Mouse (Mus musculus) hindbrain, embryonic 11.5 days (tissue): Measurements from ENCODE around the gene Nkain4. TPM values are rescaled to one million over a fixed set of nuclear protein-coding genes. Genes with fewer than 3 reads are reported as not detected.
A peak's percentile ranks its signal among the peaks of the same experiment; 100 is the strongest.

Experiments used
- ATAC-seq: fragments of 200-750 bp; cut with Nextera tagmentation; 2 replicates; pipeline ENCODE4 v1.8.0; 2017; ENCODE audit warnings: mild to moderate bottlenecking, moderate TSS enrichment, moderate library complexity; ENCODE audit not compliant: low FRiP score
- DNase-seq: peaks from one replicate; pipeline ENCODE4 v3.0.0-alpha.2; 2015; ENCODE audit warnings: low spot score
- H3K27ac ChIP-seq: fragments of 300-500 bp; sonication (generic); 2 replicates; pipeline ENCODE4 v1.5.1; 2014; ENCODE audit warnings: mild to moderate bottlenecking, low read depth, low read length
- H3K27me3 ChIP-seq: fragments of 300-500 bp; sonication (generic); 2 replicates; pipeline ENCODE4 v1.6.1; 2014; ENCODE audit warnings: mild to moderate bottlenecking, low read length, moderate library complexity, mixed read lengths; ENCODE audit not compliant: control insufficient read depth, insufficient read depth
- H3K36me3 ChIP-seq: fragments of 300-500 bp; sonication (generic); 2 replicates; pipeline ENCODE4 v1.6.1; 2014; ENCODE audit warnings: mild to moderate bottlenecking, low read length, moderate library complexity, mixed read lengths; ENCODE audit not compliant: control insufficient read depth, insufficient read depth
- H3K4me1 ChIP-seq: fragments of 300-500 bp; sonication (generic); replicated peaks from 2 replicates; pipeline ENCODE4 v1.6.1; 2014; ENCODE audit warnings: low read length, mixed read lengths; ENCODE audit not compliant: control insufficient read depth, insufficient read depth
- H3K4me2 ChIP-seq: fragments of 300-500 bp; sonication (generic); replicated peaks from 2 replicates; pipeline ENCODE4 v1.6.1; 2014; ENCODE audit warnings: mild to moderate bottlenecking, low read depth, low read length
- H3K4me3 ChIP-seq: fragments of 300-500 bp; sonication (generic); 2 replicates; pipeline ENCODE4 v1.5.1; 2014; ENCODE audit warnings: low read depth, low read length
- H3K9ac ChIP-seq: fragments of 300-500 bp; sonication (generic); 2 replicates; pipeline ENCODE4 v1.6.1; 2014; ENCODE audit warnings: low read depth, low read length
- H3K9me3 ChIP-seq: fragments of 300-500 bp; sonication (generic); 2 replicates; pipeline ENCODE4 v1.6.1; 2016; ENCODE audit warnings: low read length; ENCODE audit not compliant: control insufficient read depth
- WGBS: fragments of 180-500 bp; shearing (Covaris S2); extraction: QIAGEN DNeasy Blood & Tissue Kit; methylation state at CpG from one replicate; pipeline ENCODE4 v1.1.7; 2014; 5-methylcytosine and 5-hydroxymethylcytosine counted together
- polyA plus RNA-seq: library from polyadenylated mRNA; unstranded; fragments of >200 nt; fragmentation: Nextera tagmentation; extraction: Ambion mirVana; gene quantifications from 2 replicates; pipeline ENCODE4 v1.2.1, GENCODE M21; 2014

The Nkain4 gene
- polyA plus RNA-seq, result 80.5 and 91.5 TPM in 2 replicates

DNA sequence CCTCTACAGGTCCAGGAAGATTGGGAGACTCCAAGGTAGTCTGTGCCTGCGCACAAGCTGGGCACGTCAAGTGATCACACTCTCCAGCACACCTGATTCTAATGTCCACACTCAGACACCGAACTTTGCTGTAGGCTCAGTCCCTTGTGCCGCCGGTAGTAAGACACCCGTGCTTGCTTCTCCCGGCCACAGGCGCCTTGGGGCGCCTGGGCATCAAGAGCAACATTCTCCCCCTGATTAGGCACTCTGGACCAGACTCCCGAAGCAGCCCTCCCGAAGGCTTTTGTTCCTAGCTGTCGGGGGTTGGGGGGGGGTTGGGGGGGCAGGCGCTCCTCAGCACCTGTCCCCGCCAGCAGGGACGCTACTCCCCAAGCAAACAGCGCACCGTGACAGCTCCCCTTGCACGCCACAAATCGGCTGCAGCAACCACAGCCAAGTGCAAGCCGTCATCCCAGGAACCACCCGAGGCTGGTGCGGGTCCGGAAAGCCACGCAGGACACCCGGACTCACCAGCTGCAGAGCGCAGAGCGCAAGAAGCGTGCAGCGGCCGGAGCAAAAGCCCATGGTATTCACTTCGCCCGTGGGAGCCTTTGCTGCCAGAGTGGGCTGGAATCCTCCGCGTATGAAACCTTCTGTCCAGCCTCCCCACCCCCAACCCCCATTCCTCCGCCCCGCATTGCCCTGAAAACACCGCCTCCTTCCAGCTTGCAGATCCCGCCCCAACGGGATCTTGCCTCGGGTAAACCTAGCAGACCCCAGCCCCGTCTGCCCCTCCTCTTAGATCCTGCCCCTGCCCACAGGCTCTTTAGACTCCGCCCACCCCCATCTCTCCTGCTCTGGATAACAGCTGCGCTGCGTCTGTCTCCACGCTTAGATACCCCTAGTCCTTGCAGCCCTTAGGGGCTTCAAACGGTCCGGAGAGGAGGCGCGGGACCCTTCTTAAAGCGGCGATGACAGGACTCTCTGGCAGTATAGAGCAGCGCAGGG, at the start of gene Nkain4:
TSS of gene Nkain4 (minus strand) at position 639 of the 987 bp plus-strand sequence.
- ATAC-seq (peak; percentile 94), DNase-seq (peak; percentile 92)
- Histone ChIP-seq H3K36me3 (no peaks in the 10 kb centered on the region), H3K9me3 (no peaks in the 10 kb centered on the region), H3K4me1 (peaks cover 14% of the 10 kb centered on the region), H3K4me2 (peak within 1 kb of the TSS; percentile 87), H3K4me3 (peak within 1 kb of the TSS; percentile 56), H3K27ac (peak within 1 kb of the TSS; percentile 93), H3K9ac (peak within 1 kb of the TSS; percentile 66), H3K27me3 (no peaks in the 10 kb centered on the region)
- WGBS, result under 1% methylated on average over 51 of the region's 52 CpGs

GRCm38 (mm10) chr2:180996905-180997304, 42.4 kb upstream of the Nkain4 start:
- Histone ChIP-seq H3K27me3 (no peaks in the 10 kb centered on the region), H3K4me2 (no peak overlapping the region), H3K4me3 (no peak overlapping the region), H3K36me3 (no peaks in the 10 kb centered on the region), H3K4me1 (no peaks in the 10 kb centered on the region), H3K9ac (no peak overlapping the region), H3K9me3 (no peaks in the 10 kb centered on the region), H3K27ac (no peak overlapping the region)
- WGBS, result 67% methylated on average over 3 of the region's 3 CpGs
- ATAC-seq, result peak; percentile 17; the same call in 1 of the 2 replicates
- DNase-seq, result no peak

DNA sequence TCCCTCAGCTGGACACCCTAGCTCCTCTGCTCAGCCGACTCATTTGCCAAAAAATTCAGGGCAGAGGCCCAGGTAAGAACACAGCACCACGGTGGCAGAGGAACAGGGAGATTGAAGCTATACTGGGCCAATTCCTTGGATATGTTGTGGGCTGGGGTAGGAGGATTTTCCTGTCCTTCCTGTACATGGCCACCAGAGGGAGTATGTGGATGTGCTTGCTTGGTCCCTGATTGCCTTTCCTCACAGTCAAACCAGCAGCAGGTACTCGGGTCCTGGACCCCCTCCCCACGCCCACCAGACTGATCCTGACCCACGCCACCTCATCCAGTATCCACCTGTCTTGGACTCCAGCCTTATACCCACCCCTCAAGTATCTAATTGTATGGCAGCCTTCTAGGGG, 41.9 kb upstream of the Nkain4 start:
- 13% methylated on average over 5 of the region's 5 CpGs for WGBS
- ATAC-seq, result peak; percentile 62
- Histone ChIP-seq H3K36me3 (no peaks in the 10 kb centered on the region), H3K9ac (no peak overlapping the region), H3K27ac (no peak overlapping the region), H3K9me3 (no peaks in the 10 kb centered on the region), H3K27me3 (no peaks in the 10 kb centered on the region), H3K4me2 (no peak overlapping the region), H3K4me3 (no peak overlapping the region), H3K4me1 (no peaks in the 10 kb centered on the region)
- DNase-seq, result peak; percentile 73

DNA sequence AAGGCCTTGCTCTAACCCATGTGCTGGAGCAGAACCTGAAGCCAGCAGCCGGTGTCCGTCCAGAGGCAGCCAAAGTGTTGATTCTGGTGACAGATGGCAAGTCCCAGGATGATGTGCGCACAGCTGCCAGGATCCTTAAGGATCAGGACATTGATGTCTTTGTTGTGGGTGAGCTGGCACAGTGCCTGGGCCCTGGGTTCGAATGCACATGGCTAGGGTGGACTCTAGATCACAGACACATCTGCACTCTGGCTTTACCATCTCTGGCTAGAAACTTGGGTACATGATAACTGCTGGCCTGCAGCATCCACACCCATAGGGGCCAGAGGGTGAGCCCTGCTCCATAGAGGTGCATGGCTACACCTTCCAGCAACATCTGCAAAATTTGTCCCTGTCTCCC, 41.0 kb upstream of the Nkain4 start:
- Histone ChIP-seq H3K9me3 (no peaks in the 10 kb centered on the region), H3K4me2 (no peak overlapping the region), H3K27me3 (no peaks in the 10 kb centered on the region), H3K36me3 (no peaks in the 10 kb centered on the region), H3K9ac (no peak overlapping the region), H3K4me3 (no peak overlapping the region), H3K4me1 (no peaks in the 10 kb centered on the region), H3K27ac (no peak overlapping the region)
- 96% methylated on average over 4 of the region's 4 CpGs for WGBS
- no peak for ATAC-seq
- DNase-seq, result no peak

DNA sequence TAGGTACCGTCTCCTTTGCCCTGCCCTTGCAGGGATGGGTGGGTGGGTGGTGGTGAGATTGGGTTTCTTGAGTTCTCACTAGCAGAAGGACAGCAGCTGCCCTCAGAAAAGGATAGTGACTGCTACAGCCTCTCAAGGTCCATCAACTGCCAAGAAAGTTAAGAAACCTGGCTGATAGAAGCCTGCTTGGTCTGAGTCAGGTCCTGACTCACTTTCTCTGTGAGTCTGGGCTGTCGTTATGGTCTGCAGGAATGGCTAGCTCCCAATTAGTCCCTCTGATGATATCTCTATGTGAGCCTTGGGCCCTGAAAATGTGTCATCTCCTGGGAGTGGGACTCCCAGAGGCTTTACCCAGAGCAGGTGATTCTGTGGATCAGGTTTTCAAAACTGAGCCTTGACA, 39.9 kb upstream of the Nkain4 start:
- H3K9ac ChIP-seq, result no peak overlapping the region
- H3K4me2 ChIP-seq, result no peak overlapping the region
- H3K36me3 ChIP-seq, result no peaks in the 10 kb centered on the region
- DNase-seq (no peak), ATAC-seq (no peak)
- H3K4me3 ChIP-seq, result no peak overlapping the region
- H3K27me3 ChIP-seq, result no peaks in the 10 kb centered on the region
- H3K9me3 ChIP-seq, result no peaks in the 10 kb centered on the region
- H3K4me1 ChIP-seq, result no peaks in the 10 kb centered on the region
- 75% methylated on average over 2 of the region's 2 CpGs for WGBS
- H3K27ac ChIP-seq, result no peak overlapping the region

DNA sequence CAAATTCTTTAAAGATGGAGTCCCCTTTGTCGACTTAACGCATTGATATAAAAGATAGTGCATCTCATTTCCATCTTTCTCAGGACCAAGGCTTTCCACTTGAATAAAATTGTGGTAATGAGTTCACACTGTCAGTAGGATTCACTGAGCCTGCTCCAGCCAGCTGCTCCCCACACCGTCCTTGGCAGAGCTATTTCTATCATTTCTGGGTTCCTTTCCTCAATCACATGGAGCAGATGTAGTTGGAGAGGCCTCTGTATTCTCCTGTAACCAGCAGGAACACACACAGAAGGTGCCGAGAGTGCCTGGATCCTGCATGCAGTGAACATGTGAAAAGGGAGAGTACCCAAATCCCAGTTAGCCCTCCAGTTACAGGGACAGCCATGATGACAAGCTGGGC, 35.8 kb upstream of the Nkain4 start:
- peaks cover 4% of the 10 kb centered on the region for H3K4me1 ChIP-seq
- H3K36me3 ChIP-seq, result no peaks in the 10 kb centered on the region
- ATAC-seq (no peak), DNase-seq (no peak)
- H3K4me2 ChIP-seq, result no peak overlapping the region
- no peak overlapping the region for H3K27ac ChIP-seq
- H3K9me3 ChIP-seq, result no peaks in the 10 kb centered on the region
- H3K9ac ChIP-seq, result no peak overlapping the region
- no peaks in the 10 kb centered on the region for H3K27me3 ChIP-seq
- no peak overlapping the region for H3K4me3 ChIP-seq
- WGBS, result 71% methylated on average over 4 of the region's 4 CpGs

DNA sequence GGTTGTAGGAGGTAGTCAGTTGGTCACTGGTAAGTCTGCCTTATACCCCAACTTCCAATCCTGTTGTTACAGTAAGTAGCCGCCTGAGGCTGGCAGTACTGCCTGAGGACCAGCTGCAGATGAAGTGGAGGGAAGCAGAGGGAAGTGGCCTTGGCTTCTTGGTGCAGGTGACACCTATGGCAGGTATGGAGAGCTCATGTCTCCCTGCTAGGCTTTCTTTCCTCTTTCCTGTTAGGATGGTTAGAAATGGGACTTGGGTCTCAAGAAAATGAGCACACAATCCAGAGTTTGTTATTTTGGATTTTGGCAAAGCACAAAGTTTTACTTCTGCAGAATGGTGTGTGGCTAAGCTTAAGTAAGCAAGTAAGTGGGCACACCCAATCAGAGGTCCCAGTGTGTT, 34.4 kb upstream of the Nkain4 start:
- ATAC-seq, result no peak
- WGBS, result 84% methylated on average over 1 of the region's 1 CpGs
- no peak overlapping the region for H3K4me3 ChIP-seq

DNA sequence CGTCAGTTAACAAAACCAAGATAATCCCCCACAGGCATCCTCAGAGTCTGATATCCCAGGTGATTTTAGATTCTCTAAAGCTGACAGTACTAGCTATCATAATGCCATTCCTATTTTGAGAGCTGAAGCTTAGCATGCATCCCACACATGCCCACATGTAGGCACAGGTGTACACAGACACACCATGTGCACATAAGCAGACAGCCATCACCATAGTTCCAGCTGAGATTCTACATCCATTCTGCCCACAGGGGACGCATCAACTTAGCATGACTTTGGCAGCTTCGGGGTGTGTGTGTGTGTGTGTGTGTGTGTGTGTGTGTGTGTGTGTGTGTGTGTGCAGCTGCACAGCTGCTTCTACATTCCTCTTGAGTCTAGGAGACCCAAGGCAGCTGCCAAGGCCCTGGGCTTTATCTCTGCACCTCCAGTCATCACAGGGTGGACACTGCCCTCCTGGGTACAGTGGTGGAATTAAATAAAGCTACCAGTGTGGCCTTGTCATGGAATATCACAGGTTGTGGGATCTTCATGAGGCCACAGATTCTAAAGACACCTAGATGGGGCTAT, 33.9 kb upstream of the Nkain4 start:
- no peaks in the 10 kb centered on the region for H3K9me3 ChIP-seq
- peaks cover 4% of the 10 kb centered on the region for H3K4me1 ChIP-seq
- no peak overlapping the region for H3K9ac ChIP-seq
- DNase-seq (no peak), ATAC-seq (no peak)
- no peak overlapping the region for H3K4me3 ChIP-seq
- WGBS, result 70% methylated on average over 3 of the region's 3 CpGs
- no peak overlapping the region; the same call in 1 of the 2 replicates for H3K27ac ChIP-seq
- no peaks in the 10 kb centered on the region for H3K36me3 ChIP-seq
- H3K4me2 ChIP-seq, result no peak overlapping the region
- H3K27me3 ChIP-seq, result no peaks in the 10 kb centered on the region

More for the DNA sequence above, 34.4 kb upstream of the Nkain4 start:
- no peaks in the 10 kb centered on the region for H3K36me3 ChIP-seq
- H3K4me1 ChIP-seq, result peaks cover 4% of the 10 kb centered on the region
- no peaks in the 10 kb centered on the region for H3K27me3 ChIP-seq
- no peak overlapping the region for H3K27ac ChIP-seq
- no peak overlapping the region for H3K4me2 ChIP-seq
- H3K9me3 ChIP-seq, result no peaks in the 10 kb centered on the region
- no peak overlapping the region for H3K9ac ChIP-seq
- no peak for DNase-seq
